Mouse (Mus musculus) heart, postnatal 0 days (tissue): ENCODE measurements at regions not wholly inside any gene's neighbourhood (a gene's known extent, or its start where the extent isn't known, plus 50 kb on each side); places are given as distances from the start of the nearest gene placed in this dataset.

Experiments
- CTCF ChIP-seq: IDR thresholded peaks from 2 replicates; pipeline ENCODE4 v1.5.1; 2016; ENCODE audit warnings: antibody characterized with exemption, control low read depth, low read depth
- EP300 ChIP-seq: IDR thresholded peaks from 2 replicates; pipeline ENCODE4 v1.6.1; 2016; ENCODE audit warnings: antibody characterized with exemption, low read depth

- no peak for TF ChIP-seq CTCF
- no peak for TF ChIP-seq EP300
These were observed 201.1 kb downstream of the Thbs2 start for GRCm38 (mm10) chr17:14492936-14493335.
